Mouse (Mus musculus) right cerebral cortex, postnatal 14 days (tissue): ENCODE results near the gene Chn2.
"Not testable (repeated sequence)": the region's sequence is repeated elsewhere in the genome, so short reads cannot be mapped to it uniquely, and the experiment has no call there.

Experiments
- DNase-seq: peaks from one replicate; pipeline ENCODE4 v3.0.0; 2022

Chn2 gene

GRCm38 (mm10) chr6:54162786-54163185 lies 123.4 kb downstream of the Chn2 start:
- no peak for DNase-seq

DNA sequence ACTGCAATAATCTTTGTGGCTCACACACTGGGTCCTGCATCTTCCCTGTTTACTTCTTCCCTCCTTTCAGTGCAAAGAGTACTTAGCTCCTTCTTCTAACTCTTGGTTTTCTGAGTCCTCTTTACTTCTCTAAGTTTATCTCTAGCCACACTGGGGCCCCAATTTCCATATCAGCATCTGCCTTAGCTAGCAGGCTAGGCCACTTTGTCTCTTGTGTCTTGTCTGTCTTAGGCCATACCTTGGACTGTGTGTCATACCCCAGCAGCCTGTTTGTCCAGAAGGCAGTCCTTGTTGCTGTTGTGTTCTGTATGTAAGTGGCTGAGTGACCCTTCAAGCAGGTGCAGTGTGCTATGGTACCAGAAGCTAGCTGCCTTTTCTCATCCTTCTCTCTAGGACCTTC lies 124.3 kb downstream of the Chn2 start:
- no peak for DNase-seq

DNA sequence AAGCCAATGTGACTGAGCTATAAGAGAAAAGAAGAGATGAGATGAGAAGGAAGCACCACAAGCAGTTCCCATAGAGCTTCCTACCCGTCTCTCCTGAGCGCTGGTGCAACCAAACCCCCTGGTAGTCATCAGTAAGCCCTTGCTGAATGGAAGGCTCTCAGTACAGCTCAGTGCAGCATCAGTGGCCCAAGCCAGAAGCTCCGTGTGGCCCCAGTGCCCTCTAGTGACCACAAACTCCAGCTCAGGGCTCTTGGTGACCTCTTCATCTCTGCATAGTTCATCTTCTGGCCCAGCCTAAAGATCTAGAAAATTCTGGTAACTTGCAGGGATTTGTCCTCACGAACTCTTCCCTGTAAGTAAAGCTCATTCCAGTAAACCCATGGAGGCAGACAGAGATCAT lies 125.4 kb downstream of the Chn2 start:
- DNase-seq = peak; percentile 54

DNA sequence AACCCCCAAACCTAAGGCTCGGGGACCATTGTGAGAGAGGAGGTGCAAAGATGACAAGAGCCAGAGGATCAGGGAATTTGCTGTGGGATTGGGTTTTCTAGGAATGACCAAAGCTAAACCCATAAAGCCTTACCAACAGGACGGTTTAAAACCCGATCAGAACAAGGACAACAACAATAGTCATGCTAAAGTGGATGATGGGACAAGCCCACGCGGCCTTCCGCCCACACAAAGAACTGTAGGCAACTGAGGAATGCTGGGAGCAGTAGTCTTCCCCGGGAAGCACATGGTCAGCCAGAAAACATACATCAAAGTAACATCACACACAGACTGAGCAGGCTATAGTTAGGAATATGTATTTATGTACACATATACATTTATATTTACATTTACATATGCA lies 125.9 kb downstream of the Chn2 start:
- no peak for DNase-seq

DNA sequence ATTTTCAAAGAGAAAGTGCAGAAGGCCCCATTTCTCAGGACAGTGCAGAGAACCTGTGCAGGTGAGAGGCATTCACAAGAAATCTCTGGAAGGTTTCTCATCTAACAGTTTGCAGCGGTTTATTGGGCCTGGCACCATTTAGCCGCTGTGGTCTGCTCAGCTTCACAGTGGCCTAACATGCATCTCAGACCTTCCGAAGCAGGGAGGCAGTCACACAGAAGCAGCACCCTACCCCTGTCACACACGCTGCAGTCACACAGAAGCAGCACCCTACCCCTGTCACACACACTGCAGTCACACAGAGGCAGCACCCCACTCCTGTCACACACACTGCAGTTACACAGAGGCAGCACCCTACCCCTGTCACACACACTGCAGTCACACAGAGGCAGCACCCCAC lies 126.5 kb downstream of the Chn2 start:
- DNase-seq = no peak

GRCm38 (mm10) chr6:54166991-54167546 lies 127.7 kb downstream of the Chn2 start:
- DNase-seq = no peak

DNA sequence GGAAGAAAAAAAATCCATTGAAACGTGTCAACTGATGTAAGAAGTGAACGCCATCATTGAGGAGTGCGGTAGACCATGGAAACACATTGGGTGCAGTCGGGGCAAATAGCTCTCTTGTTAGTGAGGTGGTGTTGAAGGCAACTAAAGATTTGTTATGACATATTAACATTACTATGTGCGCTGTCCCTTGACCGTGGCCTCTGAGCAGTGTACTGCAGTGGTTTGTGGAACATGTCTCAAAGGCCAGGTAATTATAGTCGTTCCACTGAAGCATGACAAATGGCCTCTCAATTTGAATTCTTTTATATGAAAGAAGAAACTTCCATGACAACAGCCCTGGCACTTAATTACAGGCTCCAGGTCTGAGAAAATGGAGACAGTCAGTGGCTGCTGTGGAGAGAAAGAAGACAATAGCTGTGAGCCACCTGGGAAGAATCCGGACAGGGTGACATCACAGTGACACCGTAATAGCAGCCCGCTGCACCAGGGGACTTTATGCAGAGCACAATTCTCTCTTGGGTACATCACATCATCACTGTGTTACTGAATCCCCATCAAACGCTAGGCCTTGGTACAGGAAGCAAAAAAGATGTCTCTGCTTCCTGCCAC lies 131.0 kb downstream of the Chn2 start:
- DNase-seq = no peak

- no peak for DNase-seq
Measured at GRCm38 (mm10) chr6:54171385-54171784, 132.0 kb downstream of the Chn2 start.

GRCm38 (mm10) chr6:54175473-54176215 lies 136.3 kb downstream of the Chn2 start:
- no peak for DNase-seq

- not testable (repeated sequence) for DNase-seq
Measured at GRCm38 (mm10) chr6:54177081-54177480, 137.7 kb downstream of the Chn2 start.

- no peak for DNase-seq
Measured at GRCm38 (mm10) chr6:54179056-54179873, 139.9 kb downstream of the Chn2 start.

GRCm38 (mm10) chr6:54179874-54180212 lies 140.5 kb downstream of the Chn2 start:
- no peak for DNase-seq

- DNase-seq = peak; percentile 17
Measured at GRCm38 (mm10) chr6:54183825-54184578, 144.6 kb downstream of the Chn2 start.

DNA sequence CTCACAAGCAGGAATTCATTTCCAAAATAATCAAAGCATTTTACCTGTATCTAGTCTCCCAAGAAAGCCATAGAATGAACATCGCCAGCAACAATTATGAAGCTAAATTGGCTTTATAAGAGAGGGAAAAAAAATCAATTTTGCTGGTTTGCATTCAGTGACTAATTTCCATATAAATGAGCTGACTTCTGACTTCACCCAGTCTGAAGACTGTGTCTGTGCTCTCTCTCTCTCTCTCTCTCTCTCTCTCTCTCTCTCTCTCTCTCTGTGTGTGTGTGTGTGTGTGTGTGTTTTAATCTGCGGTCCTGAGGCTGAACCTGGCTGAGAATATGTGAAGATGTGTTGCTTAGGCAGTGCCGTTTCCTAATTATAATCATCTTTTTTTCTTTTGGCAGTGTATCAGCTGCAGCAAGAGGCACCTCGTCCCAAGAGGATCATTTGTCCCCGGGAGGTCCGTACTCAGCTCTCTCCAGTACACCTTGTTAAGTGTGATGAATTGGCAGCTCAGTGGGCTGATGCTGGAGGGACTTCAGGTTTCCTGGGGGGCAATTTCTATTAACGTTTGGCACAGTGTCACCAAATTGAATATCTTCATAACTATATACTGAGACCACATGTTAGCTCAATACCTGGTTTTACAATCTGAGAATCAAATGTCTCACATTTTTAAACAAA lies 154.4 kb downstream of the Chn2 start:
- DNase-seq = no peak

DNA sequence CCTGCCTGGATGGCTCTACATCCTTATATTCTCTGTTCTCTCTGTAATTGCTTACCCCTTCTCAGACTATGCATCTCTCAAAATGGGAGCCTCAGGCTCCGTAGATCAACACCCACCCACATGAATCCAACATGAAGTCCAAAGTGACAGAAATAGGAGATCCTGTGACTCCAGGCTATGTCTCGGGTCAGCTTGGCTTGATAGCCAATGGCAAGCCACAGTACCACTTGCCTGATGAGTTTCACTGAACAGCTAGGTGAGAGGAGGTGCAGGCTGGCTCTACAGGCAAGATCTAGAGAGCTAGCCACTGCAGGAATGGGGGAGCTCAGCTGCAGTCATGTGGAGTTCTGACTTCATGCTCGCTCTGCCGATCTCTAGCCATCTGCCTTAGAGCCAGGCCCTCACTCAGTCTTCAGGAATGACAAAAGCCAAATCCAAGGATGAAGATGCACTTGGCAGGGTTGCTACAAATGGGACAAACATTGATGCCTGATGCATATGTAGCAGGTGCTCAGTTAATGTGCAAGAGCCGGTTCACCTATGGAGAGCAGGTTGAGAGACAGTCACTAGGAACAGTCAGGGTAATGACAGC lies 158.6 kb downstream of the Chn2 start:
- no peak for DNase-seq

DNA sequence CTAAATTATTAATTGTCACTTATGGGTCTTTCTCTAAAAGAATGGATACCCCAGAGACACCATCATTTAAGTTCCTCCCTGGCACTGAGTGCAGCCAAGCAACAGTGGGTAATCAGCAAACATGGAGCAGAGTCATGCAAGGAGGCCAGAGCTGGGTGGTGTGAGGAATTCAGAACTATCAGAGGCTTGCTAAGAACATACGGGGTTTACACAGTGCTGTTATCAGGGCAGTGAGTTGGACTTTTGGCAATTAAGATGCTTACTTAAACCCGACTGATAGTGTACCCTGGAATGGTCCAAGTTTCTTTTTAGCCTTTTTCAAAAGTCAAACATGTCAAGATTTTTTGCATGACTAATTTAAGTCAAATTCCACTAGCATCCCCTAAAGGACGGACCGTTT lies 160.2 kb downstream of the Chn2 start:
- DNase-seq = no peak

DNA sequence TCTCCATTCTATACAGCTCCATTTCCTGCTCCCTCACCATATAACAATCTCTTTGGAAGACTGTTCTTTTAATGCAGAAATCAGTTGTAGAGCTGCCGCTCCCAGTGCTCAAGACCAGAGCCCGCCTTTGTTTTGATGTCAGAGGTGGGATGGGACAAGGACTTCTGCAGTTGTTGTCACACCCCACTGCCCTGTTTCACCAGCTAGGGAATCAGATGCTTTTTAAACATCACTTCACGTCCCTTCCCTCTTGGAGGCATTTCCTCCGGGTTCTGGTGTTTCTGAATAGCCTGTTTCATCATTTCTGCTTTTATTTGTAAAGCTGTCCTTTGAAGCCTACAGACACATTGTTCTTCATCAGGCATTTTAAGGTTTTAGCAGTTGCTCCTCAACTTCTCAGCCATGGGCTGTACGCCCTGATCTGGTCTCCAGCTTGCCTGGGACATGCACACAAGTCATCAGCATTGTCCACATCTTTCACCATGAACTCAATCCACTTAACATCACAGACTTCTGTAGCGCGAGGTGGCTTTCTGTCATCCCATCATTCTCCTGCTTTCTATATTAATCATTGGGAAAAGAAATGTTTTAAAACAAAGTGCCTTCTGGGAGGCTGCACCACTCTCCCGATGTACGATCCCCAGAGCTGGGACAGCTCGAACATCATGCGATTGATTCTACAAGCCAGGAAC lies 160.8 kb downstream of the Chn2 start:
- no peak for DNase-seq

GRCm38 (mm10) chr6:54202311-54203020 lies 163.1 kb downstream of the Chn2 start:
- no peak for DNase-seq

- no peak for DNase-seq
Measured at GRCm38 (mm10) chr6:54203316-54203715, 164.0 kb downstream of the Chn2 start.

DNA sequence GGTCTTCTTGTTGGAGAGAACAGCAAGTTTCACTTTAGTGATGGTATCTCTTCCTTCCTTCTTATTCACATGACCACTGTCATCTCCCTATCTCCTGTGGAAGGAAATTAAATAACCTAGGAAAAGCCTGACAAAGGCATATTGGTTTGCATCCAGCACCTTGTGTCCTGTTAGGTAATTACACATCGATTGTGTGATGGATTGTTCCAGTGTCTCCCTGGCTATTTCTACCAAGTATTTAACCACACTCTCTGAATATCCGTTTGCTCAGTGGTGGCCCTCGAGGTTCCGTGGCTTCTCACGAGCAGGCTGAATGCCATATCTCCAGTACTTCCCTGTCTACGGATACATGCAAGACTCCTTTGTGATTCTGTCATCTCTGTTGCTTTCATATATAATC lies 164.6 kb downstream of the Chn2 start:
- DNase-seq = no peak

GRCm38 (mm10) chr6:54204931-54205330 lies 165.6 kb downstream of the Chn2 start:
- DNase-seq = no peak
